Mouse (Mus musculus) mammary gland, adult 2 months (tissue): ENCODE results near the gene Itprid1. TPM values are rescaled to one million over a fixed set of nuclear protein-coding genes. Genes with fewer than 3 reads are reported as not detected.

Experiments
- polyA plus RNA-seq: library from polyadenylated mRNA; depleted of rRNA; stranded (reverse); fragments of >200 nt; gene quantifications from 2 replicates; pipeline ENCODE4 v1.2.3, GENCODE M21; 2012; ENCODE audit warnings: low replicate concordance; rRNA removed

Gene Itprid1
- polyA plus RNA-seq, result 2.9 and 5.4 TPM in 2 replicates

GRCm38 (mm10) chr6:55836650-55837320, at the start of gene Itprid1:
Gene Itprid1, plus strand, starts transcription at chr6:55836895.

GRCm38 (mm10) chr6:56017291-56017994, 180.7 kb downstream of the Itprid1 start, which contains the start of gene Ppp1r17:
Gene Ppp1r17, plus strand, starts transcription at chr6:56017497.

Other genes starting within 250 kb of the Itprid1 start
- gene Neurod6, start 155.6 kb upstream of the Itprid1 start, polyA plus RNA-seq, result not detected in 2 replicates
- not detected in 2 replicates for gene Ppp1r17, start 180.6 kb downstream of the Itprid1 start, polyA plus RNA-seq